Mouse (Mus musculus): ENCODE data around the gene Bmpr2.

DNA sequence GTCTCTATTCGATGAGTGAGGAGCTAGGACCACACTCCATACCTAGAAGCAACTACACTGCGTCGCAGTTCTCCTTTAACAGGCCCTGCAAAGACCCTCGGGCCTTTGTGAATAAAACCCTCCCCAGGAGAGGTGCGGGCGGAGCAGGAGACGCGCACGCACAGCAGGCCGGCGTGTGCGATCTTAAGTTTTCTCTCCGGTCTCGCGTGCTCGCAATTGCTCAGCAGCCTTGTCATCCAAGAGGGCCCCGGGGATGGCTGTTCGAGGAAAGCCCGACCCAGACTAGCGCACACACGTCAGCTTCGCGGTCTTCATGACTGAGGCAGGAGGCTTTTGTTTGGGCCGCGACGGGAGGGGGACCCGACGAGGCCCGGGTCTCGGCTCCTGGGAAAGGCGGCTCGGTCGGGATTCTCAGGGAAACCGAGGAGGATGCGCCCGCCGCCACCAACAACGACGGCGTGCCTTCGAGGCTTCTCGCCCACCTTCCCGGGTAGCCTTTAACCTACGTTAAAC, 493 bp upstream of the Bmpr2 start:
- no peak for TF ChIP-seq POLR2A (IDR thresholded peaks at IDR 0.05; ENCODE audit: low read depth, low read length)
- no peak for TF ChIP-seq CTCF (IDR thresholded peaks at IDR 0.05; ENCODE audit: extremely low read depth, insufficient read length, insufficient replicate concordance, low read depth, low read length)
